Mouse (Mus musculus) thymus, postnatal 0 days (tissue): ENCODE results near the gene Kif1b. TPM values are rescaled to one million over a fixed set of nuclear protein-coding genes. Genes with fewer than 3 reads are reported as not detected.
"Not testable (repeated sequence)": the region's sequence is repeated elsewhere in the genome, so short reads cannot be mapped to it uniquely, and the experiment has no call there.

Source experiments
- DNase-seq: peaks from one replicate; pipeline ENCODE4 v3.0.0-alpha.2; 2015; ENCODE audit warnings: low spot score
- polyA plus RNA-seq: library from polyadenylated mRNA; unstranded; fragments of >200 nt; fragmentation: Nextera tagmentation; extraction: Ambion mirVana; gene quantifications from 2 replicates; pipeline ENCODE4 v1.2.1, GENCODE M21; 2015

Gene Kif1b
- polyA plus RNA-seq, 1 experiment from 2014 or later = 10.5 TPM

GRCm38 (mm10) chr4:149226311-149226710, 81.2 kb downstream of the Kif1b start:
- DNase-seq = no peak

DNA sequence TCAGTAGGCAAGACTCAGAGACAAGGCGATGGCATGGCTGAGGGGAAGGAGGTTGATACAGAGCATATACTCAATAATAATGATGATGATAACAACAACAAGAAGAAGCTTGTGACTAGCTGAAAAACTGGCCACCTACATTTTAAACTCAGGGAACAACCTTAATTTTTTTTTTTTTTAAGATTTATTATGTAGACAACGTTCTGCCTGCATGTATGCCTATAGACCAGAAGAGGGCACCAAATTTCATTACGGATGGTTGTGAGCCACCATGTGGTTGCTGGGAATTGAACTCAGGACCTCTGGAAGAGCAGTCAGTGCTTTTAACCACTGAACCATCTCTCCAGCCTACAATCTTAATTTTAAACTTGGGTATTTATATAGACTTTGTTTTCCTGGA, 84.0 kb downstream of the Kif1b start:
- no peak for DNase-seq

DNA sequence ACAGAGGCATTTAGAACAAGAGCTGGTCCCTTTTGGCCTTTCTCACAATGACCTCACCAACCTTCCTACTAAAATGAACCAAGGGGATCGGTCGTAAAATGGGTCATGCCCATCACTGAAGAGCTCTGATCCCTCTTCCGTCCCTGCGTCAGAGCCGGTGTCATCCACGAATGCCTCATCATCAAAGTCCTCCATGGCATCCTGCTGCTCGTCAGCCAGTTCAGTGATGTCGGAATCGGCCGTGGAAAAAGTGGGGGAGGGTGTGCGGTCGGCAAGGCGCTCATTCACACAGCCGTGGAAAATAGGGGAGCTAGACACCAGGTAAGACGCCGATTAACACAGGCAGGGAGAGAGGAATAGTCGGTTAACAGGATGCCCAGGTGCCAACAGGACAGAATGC, 87.0 kb downstream of the Kif1b start:
- DNase-seq = no peak

- DNase-seq = no peak
Measured at GRCm38 (mm10) chr4:149220042-149220473, 87.4 kb downstream of the Kif1b start.

- DNase-seq = no peak
Measured at GRCm38 (mm10) chr4:149219401-149220041, 88.0 kb downstream of the Kif1b start.

DNA sequence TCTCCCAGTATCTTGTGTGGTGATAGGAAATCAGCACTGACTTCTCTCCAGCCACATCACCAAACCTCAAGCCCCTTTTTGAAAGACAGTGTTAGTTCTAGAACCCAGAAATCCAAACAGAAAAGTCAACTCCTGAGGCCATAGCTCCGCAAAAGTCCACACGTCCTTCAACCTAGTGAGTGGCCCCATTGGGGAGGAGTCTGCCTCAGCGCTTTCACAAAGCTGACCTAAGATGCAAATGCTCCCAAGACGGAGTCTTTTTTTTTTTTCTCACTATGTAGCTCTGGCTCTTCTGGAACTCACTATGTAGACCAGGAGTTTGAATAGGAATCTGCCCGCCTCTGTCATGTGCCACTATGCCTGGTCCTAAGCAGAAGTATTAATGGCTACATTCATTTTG, 89.0 kb downstream of the Kif1b start:
- DNase-seq = no peak

- peak; percentile 69 for DNase-seq
Measured at GRCm38 (mm10) chr4:149215982-149216381, 91.5 kb downstream of the Kif1b start.

GRCm38 (mm10) chr4:149215397-149215796, 92.1 kb downstream of the Kif1b start:
- no peak for DNase-seq

DNA sequence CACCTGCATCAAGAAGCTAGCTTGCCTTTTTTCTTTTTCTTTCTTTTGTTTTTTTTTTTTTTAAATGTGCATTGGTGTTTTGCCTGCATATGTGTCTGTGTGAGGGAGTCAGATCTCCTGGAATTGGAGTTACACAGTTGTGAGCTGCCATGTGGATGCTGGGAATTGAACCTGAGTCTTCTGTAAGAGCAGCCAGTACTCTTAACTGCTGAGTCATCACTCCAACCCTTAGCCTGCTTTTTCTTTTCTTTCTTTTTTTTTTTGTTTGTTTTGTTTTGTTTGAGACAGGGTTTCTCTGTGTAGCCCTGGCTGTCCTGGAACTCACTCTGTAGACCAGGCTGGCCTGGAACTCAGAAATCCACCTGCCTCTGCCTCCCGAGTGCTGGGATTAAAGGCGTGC, 93.0 kb downstream of the Kif1b start:
- not testable (repeated sequence) for DNase-seq

DNA sequence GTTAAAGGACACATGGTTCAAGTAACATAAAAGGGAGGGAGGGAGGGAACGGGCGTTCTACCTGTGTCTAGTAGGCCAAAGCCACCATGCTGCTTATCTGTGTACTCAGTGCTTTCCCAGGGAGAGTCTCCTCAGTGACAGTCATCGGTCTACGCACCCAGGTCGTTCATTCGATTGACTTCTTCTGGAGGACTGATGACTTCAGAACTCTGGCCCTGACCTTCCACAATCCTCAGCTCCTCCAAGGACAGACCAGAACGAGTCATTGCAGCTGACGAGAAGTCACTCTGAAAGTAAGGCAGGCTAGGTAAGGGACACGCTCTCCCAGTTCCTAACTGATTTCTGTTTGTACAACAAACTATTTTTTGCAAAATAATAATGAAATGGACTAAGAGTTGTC, 94.0 kb downstream of the Kif1b start:
- no peak for DNase-seq

DNA sequence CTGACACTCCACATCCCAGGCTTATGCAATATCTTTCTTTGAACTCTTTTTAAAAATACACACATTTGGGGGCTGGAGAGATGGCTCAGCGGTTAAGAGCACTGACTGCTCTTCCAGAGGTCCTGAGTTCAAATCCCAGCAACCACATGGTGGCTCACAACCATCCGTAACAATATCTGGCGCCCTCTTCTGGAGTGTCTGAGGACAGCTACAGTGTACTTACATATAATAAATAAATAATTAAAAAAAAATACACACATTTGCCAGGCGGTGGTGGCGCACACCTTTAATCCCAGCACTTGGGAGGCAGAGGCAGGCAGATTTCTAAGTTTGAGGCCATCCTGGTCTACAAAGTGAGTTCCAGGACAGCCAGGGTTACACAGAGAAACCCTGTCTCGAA, 96.1 kb downstream of the Kif1b start:
- not testable (repeated sequence) for DNase-seq

GRCm38 (mm10) chr4:149202467-149202866, 105.0 kb downstream of the Kif1b start:
- DNase-seq = no peak

DNA sequence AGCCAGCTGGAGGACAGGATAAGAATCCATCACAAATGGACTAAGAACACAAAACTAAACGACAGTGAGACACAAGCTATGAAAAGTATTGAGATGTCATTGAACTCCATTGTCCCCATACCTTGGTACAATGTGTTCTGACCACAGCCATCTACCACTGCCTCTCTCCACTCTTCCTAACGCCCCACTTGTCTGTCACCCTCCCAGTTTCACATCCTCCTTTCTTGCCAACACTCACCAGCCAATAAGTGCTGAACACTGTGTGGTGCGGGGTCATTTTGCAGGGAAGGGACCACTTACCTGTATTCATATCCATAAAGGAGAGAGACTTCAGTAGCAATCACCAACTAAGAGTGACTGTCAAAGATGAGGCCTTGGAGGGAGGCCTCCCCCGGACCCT, 106.4 kb downstream of the Kif1b start:
- no peak for DNase-seq

DNA sequence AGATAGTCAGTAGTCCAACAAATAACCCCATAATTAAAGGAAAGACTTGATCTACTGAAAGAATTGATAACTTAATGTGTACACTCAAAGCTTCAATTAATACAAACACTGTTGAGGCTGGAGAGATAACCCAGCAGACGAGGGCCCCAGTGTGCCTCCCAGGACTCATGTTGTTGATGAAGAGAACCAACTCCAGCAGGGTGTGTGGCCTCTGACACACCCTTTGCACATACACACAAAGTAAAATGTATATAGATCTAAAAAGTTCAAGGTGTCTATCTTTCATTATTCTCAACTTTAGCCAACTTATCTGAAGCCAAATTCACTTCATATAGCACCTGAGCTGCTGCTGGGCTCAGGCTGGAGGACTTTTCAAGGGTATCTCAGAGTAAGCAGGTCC, 110.3 kb downstream of the Kif1b start:
- no peak for DNase-seq

- no peak for DNase-seq
Measured at GRCm38 (mm10) chr4:149191103-149191502, 116.4 kb downstream of the Kif1b start.

DNA sequence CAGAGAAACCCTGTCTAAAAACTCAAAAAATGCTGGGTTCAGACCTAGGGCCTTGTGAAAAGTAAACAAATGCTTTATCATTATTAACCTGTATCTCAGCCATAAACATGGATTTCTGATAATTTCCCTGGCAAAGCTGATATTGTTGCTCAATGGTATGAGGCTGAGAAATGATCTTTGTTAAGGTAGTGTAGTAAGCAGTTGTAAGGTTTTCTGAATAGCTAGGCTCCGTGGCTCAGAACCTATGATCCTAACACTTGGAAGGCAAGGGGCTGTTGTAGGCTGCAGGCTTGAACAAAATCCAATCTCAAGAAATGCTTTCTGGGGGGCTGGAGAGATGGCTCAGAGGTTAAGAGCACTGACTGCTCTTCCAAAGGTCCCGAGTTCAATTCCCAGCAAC, 118.9 kb downstream of the Kif1b start:
- no peak for DNase-seq

- DNase-seq = peak; percentile 38
Measured at GRCm38 (mm10) chr4:149182755-149183154, 124.7 kb downstream of the Kif1b start.

- DNase-seq = no peak
Measured at GRCm38 (mm10) chr4:149182192-149182591, 125.3 kb downstream of the Kif1b start.

DNA sequence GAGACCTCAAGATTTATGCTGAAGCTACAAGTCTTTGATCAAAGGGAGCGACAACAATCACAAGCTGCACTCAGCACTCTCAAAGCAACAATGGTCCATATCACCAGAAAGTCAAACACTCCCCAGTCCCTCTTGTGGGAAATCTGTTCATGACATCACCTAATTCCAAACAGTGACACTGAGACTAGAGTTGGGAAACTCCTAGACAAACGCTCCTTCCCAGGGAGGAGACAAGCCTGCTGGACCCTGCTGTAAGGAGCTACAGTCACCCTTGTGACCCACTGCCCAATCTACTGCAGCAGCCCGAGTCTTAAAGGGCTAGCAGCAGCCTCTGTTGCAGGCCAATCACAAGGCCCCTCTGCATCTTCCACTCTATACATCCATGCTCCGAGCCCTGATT, 127.9 kb downstream of the Kif1b start:
- DNase-seq = no peak

DNA sequence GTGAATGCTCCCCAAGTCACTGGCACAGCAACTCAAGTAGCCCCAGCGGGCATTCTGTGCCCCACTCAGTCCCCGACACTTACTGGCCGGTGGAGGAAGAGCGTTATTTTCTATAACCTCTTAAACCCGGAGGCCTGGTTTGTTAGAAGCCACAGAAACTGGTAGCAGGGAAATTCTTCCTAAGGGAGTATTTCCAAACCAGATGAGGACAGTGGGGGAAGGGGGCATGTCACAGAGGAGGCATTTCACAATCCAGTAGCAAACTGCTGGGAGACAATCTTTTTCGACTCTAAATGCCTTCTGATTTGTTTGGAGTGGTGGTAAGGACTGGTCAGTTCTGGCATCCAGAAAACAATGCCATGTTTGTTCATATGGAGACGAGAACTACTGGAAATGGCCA, 128.3 kb downstream of the Kif1b start:
- no peak for DNase-seq

GRCm38 (mm10) chr4:149178328-149178727, 129.2 kb downstream of the Kif1b start:
- DNase-seq = no peak

GRCm38 (mm10) chr4:149177046-149177445, 130.4 kb downstream of the Kif1b start:
- no peak for DNase-seq

- DNase-seq = no peak
Measured at GRCm38 (mm10) chr4:149176645-149177044, 130.8 kb downstream of the Kif1b start.

DNA sequence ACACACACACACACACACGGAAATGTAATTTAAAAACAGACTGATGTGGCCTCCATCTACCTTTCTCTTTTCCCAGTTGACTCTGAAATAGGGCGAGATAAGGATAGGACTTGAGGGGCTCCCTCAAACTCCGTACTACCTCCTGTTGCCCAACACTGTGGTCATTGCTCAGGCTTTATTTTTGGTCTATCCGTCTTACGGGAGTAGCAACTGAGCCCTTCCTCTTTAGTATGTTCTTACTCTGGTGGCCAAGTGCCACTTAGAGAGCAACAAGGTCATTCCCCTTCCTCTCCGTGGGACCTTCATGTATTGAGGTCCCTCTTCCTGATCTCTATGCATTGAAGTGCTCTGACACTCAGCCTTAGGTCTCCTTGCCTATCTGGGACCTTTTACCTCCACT, 133.8 kb downstream of the Kif1b start:
- DNase-seq = no peak
